Mouse (Mus musculus) ES-Bruce4 (cell line): ENCODE results near the gene Olfr458. TPM values are rescaled to one million over a fixed set of nuclear protein-coding genes. Genes with fewer than 3 reads are reported as not detected.

Experiments
- H3K27ac ChIP-seq: 2 replicates; pipeline ENCODE4 v1.5.1; 2012; ENCODE audit warnings: low read length, inconsistent platforms; ENCODE audit not compliant: insufficient read depth
- H3K27me3 ChIP-seq: 2 replicates; pipeline ENCODE4 v1.6.1; 2012; ENCODE audit warnings: mild to moderate bottlenecking, low read length, inconsistent platforms; ENCODE audit not compliant: control insufficient read depth, poor library complexity, insufficient read depth, severe bottlenecking
- H3K36me3 ChIP-seq: 2 replicates; pipeline ENCODE4 v1.6.1; 2012; ENCODE audit warnings: inconsistent platforms, mild to moderate bottlenecking, low read length, moderate library complexity; ENCODE audit not compliant: control insufficient read depth, poor library complexity, insufficient read depth, severe bottlenecking
- H3K4me1 ChIP-seq: one replicate; pipeline ENCODE4 v1.8.1; 2011; ENCODE audit warnings: low read length; ENCODE audit not compliant: control insufficient read depth, insufficient read depth
- H3K4me3 ChIP-seq: 2 replicates; pipeline ENCODE4 v1.5.1; 2011; ENCODE audit warnings: low read depth, mild to moderate bottlenecking, low read length
- H3K9ac ChIP-seq: 2 replicates; pipeline ENCODE4 v1.6.1; 2012; ENCODE audit warnings: low read depth, mild to moderate bottlenecking, inconsistent platforms; ENCODE audit not compliant: poor library complexity, severe bottlenecking
- H3K9me3 ChIP-seq: replicated peaks from 2 replicates; pipeline ENCODE4 v1.6.1; 2012; ENCODE audit warnings: mild to moderate bottlenecking, low read length, inconsistent platforms; ENCODE audit not compliant: control insufficient read depth, poor library complexity, insufficient read depth, severe bottlenecking
- CTCF ChIP-seq: IDR thresholded peaks from one replicate; pipeline ENCODE4 v1.8.1; 2011; ENCODE audit warnings: low read depth, low read length
- EP300 ChIP-seq: IDR thresholded peaks from 2 replicates; pipeline ENCODE4 v1.6.1; 2011; ENCODE audit warnings: low read depth, low read length; ENCODE audit not compliant: insufficient read depth
- POLR2A ChIP-seq: IDR thresholded peaks from one replicate; pipeline ENCODE4 v1.8.1; 2011; ENCODE audit warnings: low read length; ENCODE audit not compliant: insufficient read depth
- polyA plus RNA-seq: library from polyadenylated mRNA; stranded (reverse); fragments of >200 nt; gene quantifications from 2 replicates; pipeline ENCODE4 v1.2.4, GENCODE M21; 2011; ENCODE audit warnings: low read depth; ENCODE audit not compliant: missing spikeins, insufficient read depth, insufficient read length

The Olfr458 gene
- not detected in 2 replicates for polyA plus RNA-seq

DNA sequence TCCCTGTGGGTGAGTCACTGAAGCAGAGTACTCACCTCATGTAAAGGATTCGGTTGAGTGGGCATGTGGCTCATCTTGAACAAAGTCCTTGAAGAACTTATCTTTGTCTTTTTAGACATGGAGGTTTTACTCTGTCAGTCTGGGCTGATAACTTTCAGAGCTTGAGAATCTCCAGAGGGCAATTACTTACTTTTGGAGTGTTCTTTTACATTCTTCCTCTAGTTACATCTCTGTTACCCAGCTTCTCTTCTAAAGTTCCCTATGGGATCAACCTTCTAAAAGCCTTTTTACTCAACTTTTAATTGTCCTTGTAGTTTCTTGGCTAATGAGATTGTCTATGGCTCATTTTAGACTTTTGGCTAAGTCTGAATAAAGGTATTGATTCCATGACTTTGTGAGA is at the start of gene Olfr458:
Olfr458 (minus strand) TSS at position 101 of the 400 bp plus-strand sequence.
- H3K4me3 ChIP-seq: no peak within 1 kb of the TSS
- H3K9me3 ChIP-seq: no peaks in the 10 kb centered on the region
- no peak within 1 kb of the TSS for H3K9ac ChIP-seq
- H3K27ac ChIP-seq: no peak within 1 kb of the TSS
- H3K4me1 ChIP-seq: no peaks in the 10 kb centered on the region
- no peaks in the 10 kb centered on the region for H3K36me3 ChIP-seq
- no peaks in the 10 kb centered on the region for H3K27me3 ChIP-seq
- TF ChIP-seq EP300 (no peak), CTCF (no peak), POLR2A (no peak)

DNA sequence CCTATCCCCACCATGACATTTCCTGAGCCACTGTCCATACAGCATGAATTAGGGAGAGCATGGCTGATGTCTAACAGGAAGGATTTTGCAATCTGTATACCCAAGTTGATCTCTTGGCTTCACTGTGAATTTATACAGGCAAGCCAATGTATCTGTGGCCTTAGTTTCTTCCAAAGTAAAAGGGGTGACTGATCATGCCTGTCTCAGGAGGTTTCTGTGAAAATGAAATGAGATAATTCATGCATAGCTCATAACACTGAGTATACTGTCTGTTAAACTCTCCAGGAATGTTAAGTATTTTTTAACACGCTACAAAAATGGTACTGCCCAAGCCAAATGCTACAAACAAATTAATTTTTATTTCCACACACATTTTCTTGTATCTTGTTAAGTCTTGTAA is 48.5 kb upstream of the Olfr458 start:
- no peaks in the 10 kb centered on the region for H3K4me1 ChIP-seq
- no peak overlapping the region for H3K27ac ChIP-seq
- no peaks in the 10 kb centered on the region for H3K9me3 ChIP-seq
- TF ChIP-seq CTCF (no peak), EP300 (no peak), POLR2A (no peak)
- H3K4me3 ChIP-seq: no peak overlapping the region
- no peak overlapping the region for H3K9ac ChIP-seq
- H3K36me3 ChIP-seq: no peaks in the 10 kb centered on the region
- no peaks in the 10 kb centered on the region for H3K27me3 ChIP-seq

DNA sequence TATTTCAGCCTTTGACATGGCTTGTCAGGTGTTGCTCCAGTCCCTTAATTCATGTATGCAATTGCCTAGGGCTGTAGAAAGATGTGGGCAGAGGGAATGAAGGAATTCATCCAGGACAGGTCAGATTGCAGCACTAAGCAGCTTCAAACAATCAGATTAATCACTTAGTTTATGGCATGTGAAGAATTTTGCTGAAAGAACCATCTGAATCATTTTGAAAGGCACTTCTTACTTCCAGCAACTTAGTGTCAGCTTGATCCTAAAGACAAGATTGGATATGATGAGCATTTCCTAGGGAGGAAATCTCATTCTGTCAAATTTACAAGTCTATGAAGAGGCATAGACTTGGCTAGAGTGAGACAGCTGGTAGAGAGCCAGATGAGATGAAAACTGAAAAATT is 44.3 kb upstream of the Olfr458 start:
- Histone ChIP-seq H3K4me3 (no peak overlapping the region), H3K9ac (no peak overlapping the region), H3K9me3 (no peaks in the 10 kb centered on the region), H3K4me1 (no peaks in the 10 kb centered on the region), H3K36me3 (no peaks in the 10 kb centered on the region), H3K27me3 (no peaks in the 10 kb centered on the region; the same call in 1 of the 2 replicates), H3K27ac (no peak overlapping the region)
- TF ChIP-seq EP300 (no peak), CTCF (no peak), POLR2A (no peak)

DNA sequence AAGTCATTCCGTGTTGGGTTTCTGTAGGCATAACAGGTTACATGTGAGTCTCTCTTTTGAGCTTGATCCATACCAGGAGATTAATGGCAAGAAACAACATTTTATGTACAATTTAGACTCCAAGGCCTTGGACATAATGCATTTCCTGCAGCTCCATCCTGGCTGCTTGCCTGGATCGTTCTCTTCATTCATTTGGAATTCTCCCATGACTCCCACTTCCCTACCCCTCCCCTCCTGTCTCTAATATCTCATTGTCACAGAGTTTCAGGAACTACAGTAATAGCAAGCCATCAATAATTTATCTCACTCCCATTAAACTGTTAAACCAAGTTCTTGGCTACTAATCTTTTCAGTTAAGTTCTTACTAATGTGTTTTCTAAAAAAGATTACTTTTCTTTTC is 38.5 kb upstream of the Olfr458 start:
- H3K4me1 ChIP-seq: no peaks in the 10 kb centered on the region
- H3K9ac ChIP-seq: no peak overlapping the region
- no peak overlapping the region for H3K4me3 ChIP-seq
- no peaks in the 10 kb centered on the region; the same call in 1 of the 2 replicates for H3K27me3 ChIP-seq
- no peak overlapping the region for H3K27ac ChIP-seq
- H3K36me3 ChIP-seq: no peaks in the 10 kb centered on the region
- TF ChIP-seq POLR2A: no peak
- TF ChIP-seq CTCF: no peak
- peaks cover 4% of the 10 kb centered on the region for H3K9me3 ChIP-seq

DNA sequence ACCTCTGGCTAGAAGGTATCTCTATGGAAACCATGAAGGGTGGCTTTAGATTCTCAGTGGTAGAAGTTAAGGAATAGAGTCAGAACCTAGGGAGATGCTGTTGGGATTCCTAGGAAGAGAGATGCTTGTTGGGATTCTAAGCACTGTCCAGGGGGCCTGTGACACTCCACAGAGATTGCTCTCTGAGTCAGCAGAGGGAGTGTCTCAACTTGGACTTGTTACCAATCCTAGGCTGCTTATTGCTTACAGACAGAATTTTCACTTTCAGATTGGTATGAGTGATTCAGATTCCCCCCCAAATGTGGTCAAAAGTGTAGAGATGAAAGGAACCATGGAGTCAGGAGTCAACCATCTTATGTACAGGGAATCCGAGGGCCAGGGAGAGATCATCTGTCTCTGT is 24.7 kb upstream of the Olfr458 start:
- Histone ChIP-seq H3K27ac (no peak overlapping the region), H3K9me3 (no peaks in the 10 kb centered on the region), H3K4me1 (no peaks in the 10 kb centered on the region), H3K4me3 (no peak overlapping the region), H3K36me3 (no peaks in the 10 kb centered on the region), H3K9ac (no peak overlapping the region), H3K27me3 (no peaks in the 10 kb centered on the region)
- no peak for TF ChIP-seq EP300
- no peak for TF ChIP-seq POLR2A
- TF ChIP-seq CTCF: no peak

DNA sequence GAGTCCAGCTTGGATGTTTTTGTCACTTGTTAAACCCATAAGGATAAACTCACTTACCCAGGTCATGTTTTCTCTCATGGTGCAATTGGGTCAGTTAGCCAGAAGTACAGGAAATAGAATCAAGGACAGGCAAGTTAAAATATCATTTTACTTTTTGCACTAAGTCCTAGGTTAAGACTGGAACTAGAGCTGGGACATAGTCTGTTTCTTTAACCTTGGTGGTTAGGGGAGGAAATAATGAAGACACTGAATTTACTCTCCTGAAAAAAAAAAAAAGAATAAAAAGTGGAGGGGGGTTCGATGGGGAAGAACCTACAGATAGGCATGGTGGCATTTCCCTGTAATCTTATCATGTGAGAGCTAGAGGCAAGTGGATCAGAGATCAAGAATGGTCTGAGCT is 22.1 kb upstream of the Olfr458 start, which contains the start of gene Olfr456:
Olfr456 (minus strand) TSS at position 101 of the 400 bp plus-strand sequence.
- H3K9me3 ChIP-seq: no peaks in the 10 kb centered on the region
- H3K4me3 ChIP-seq: no peak within 1 kb of the TSS
- H3K36me3 ChIP-seq: no peaks in the 10 kb centered on the region
- no peak for TF ChIP-seq POLR2A
- TF ChIP-seq CTCF: no peak
- TF ChIP-seq EP300: no peak
- no peak within 1 kb of the TSS for H3K27ac ChIP-seq
- H3K9ac ChIP-seq: no peak within 1 kb of the TSS
- no peaks in the 10 kb centered on the region for H3K4me1 ChIP-seq
- no peaks in the 10 kb centered on the region for H3K27me3 ChIP-seq
